ENCODE assay signal across 9 mouse cellular contexts in the genomic region with DNA sequence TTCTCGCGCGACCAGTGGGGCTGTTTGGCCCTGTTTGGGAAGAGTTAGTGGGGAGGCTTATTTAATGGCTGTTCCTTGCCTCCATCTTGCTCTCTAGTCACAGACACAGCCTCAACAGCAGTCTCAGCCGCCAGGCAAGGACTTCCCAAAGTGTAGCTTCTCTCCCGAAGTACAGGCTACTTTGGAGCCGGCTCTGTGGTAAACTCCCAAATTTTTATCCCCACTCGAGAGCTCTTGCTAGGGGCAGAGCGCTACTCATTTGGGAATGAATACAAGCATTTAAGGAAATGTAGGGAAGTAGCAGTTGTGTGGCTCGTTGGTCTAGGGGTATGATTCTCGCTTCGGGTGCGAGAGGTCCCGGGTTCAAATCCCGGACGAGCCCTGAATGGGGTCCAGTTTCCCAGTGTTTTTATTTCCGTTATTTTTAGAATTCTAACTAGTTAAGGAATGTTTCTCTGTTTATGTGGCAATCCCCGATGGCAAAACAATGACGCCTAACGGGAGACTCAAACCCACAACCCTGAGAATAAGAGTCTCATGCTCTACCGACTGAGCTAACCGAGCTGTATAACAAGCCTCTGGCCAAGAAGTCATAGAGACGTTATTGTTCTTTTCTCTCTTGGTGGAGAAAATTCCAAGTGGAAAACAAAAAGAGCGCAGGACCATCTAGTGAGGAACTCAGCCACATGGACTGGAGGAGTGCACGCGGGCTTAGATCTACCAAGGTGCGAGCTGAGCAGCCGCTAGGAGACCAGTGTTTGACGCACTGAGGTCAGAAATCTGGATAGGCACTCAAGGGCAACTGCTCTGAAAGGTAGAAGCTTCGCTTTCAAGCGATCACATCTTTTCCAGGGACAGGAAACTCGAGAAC. TPM values are rescaled to one million over a fixed set of nuclear protein-coding genes. Genes with fewer than 3 reads are reported as not detected.
DNase-seq lines count a peak whose midpoint lies in the region; ATAC-seq and TF ChIP-seq lines count a peak whose summit lies in the region.
"Had no signal": no experiment of that assay in that cellular context is flagged by ENCODE, and none has a peak within 500 bp of the region (broad histone marks: within the 10 kb centered on the region; RNA-seq: fewer than 3 reads in every experiment).

No protein-coding gene starts in this region.

- H3K4me3 ChIP-seq in lung, embryonic 14.5 days (ENCODE audit: low read depth, low read length), result peak overlapping the region; percentile 31
- H3K4me3 ChIP-seq in lung, postnatal 0 days (ENCODE audit: low read depth, low read length), result no peak overlapping the region
- H3K4me3 ChIP-seq in heart, embryonic 14.5 days (ENCODE audit: control insufficient read depth in 1 of 2, insufficient read depth in 1 of 2, low read depth in 1 of 2, low read length in 2 of 2), result peak overlapping the region in 1 of 2 experiments; percentile 19; a peak in 2 of 4 replicates

- ATAC-seq in lung, embryonic 14.5 days (ENCODE audit: insufficient read depth), result peak; percentile 68
- ATAC-seq in lung, postnatal 0 days, result no peak
- no peak for ATAC-seq in heart, embryonic 14.5 days (ENCODE audit: insufficient number of reproducible peaks, insufficient read depth, low FRiP score, low read depth)
- peak; percentile 21; the same call in 1 of the 2 replicates for ATAC-seq in megakaryocyte progenitor cell, adult 5-6 weeks (replicated peaks; ENCODE audit: poor library complexity)
- no peak for ATAC-seq in monocyte, adult 5-6 weeks (replicated peaks; ENCODE audit: insufficient number of reproducible peaks, low FRiP score, low TSS enrichment, poor library complexity, severe bottlenecking)

- WGBS in lung, embryonic 14.5 days, result 13% methylated on average over 31 of the region's 31 CpGs
- WGBS in lung, postnatal 0 days, result 22% methylated on average over 31 of the region's 31 CpGs
- WGBS in heart, embryonic 14.5 days, result 14% methylated on average over 31 of the region's 31 CpGs

- no peaks in the 10 kb centered on the region for H3K9me3 ChIP-seq in lung, embryonic 14.5 days (ENCODE audit: low read depth, low read length)
- no peaks in the 10 kb centered on the region for H3K9me3 ChIP-seq in lung, postnatal 0 days (ENCODE audit: low read length)
- no peaks in the 10 kb centered on the region for H3K9me3 ChIP-seq in heart, embryonic 14.5 days (ENCODE audit: control insufficient read depth, low read length)

- peak; percentile 75 for DNase-seq in lung, embryonic 14.5 days
- DNase-seq in lung, postnatal 0 days (ENCODE audit: low spot score), result no peak
- peak; percentile 83 for DNase-seq in embryo, embryonic 10.5 days (ENCODE audit: low spot score)
- no peak for DNase-seq in gastrocnemius, postnatal 36 days
- no peak for DNase-seq in adrenal gland, postnatal 36 days

- H3K9ac ChIP-seq in lung, embryonic 14.5 days, result no peak overlapping the region
- no peak overlapping the region for H3K9ac ChIP-seq in lung, postnatal 0 days (replicated peaks; ENCODE audit: low read depth)
- no peak overlapping the region for H3K9ac ChIP-seq in heart, embryonic 14.5 days (ENCODE audit: low read length)

- H3K36me3 ChIP-seq in lung, embryonic 14.5 days (ENCODE audit: insufficient read depth), result no peaks in the 10 kb centered on the region
- H3K36me3 ChIP-seq in lung, postnatal 0 days (ENCODE audit: insufficient read depth, low read length), result no peaks in the 10 kb centered on the region
- no peaks in the 10 kb centered on the region for H3K36me3 ChIP-seq in heart, embryonic 14.5 days (ENCODE audit: control insufficient read depth, insufficient read depth, low read length)

- intact Hi-C loops in gastrocnemius, postnatal 36 days (cut with DNase I), result loop anchor here (10.0 kb wide), 1 partner anchor 346 kb away; a partner anchor contains a TSS

- TF ChIP-seq EP300 in lung, postnatal 0 days (IDR thresholded peaks at IDR 0.05), result no peak

- no peak overlapping the region for H3K27ac ChIP-seq in lung, embryonic 14.5 days (ENCODE audit: low read depth)
- H3K27ac ChIP-seq in lung, postnatal 0 days (ENCODE audit: low read length), result no peak overlapping the region
- no peak overlapping the region for H3K27ac ChIP-seq in heart, embryonic 14.5 days (replicated peaks in 1 of 2; ENCODE audit: control insufficient read depth in 1 of 2, insufficient read depth in 1 of 2, low read depth in 2 of 2, low read length in 2 of 2)

- H3K4me2 ChIP-seq in lung, embryonic 14.5 days, result peak overlapping the region; percentile 50
- no peak overlapping the region for H3K4me2 ChIP-seq in lung, postnatal 0 days (replicated peaks; ENCODE audit: low read depth, low read length)
- peak overlapping the region; percentile 44 for H3K4me2 ChIP-seq in heart, embryonic 14.5 days (ENCODE audit: low read length)

- peaks cover 23% of the 10 kb centered on the region for H3K27me3 ChIP-seq in lung, embryonic 14.5 days (ENCODE audit: insufficient read depth, low read length)
- H3K27me3 ChIP-seq in lung, postnatal 0 days (replicated peaks; ENCODE audit: insufficient read depth, low read length), result peaks cover 20% of the 10 kb centered on the region; the same call in 1 of the 2 replicates
- peaks cover 31% of the 10 kb centered on the region; the same call in 1 of the 2 replicates for H3K27me3 ChIP-seq in heart, embryonic 14.5 days (ENCODE audit: control insufficient read depth, insufficient read depth, low read length)

- TF ChIP-seq CTCF in lung, embryonic 14.5 days (IDR thresholded peaks at IDR 0.05; ENCODE audit: low read depth), result no peak
- TF ChIP-seq CTCF in lung, postnatal 0 days (IDR thresholded peaks at IDR 0.05), result no peak

- peaks cover 7% of the 10 kb centered on the region; the same call in 1 of the 2 replicates for H3K4me1 ChIP-seq in lung, embryonic 14.5 days (ENCODE audit: insufficient read depth)
- H3K4me1 ChIP-seq in lung, postnatal 0 days (ENCODE audit: insufficient read depth, low read depth, low read length), result peaks cover 3% of the 10 kb centered on the region; the same call in 1 of the 2 replicates
- peaks cover 10 to 12% of the 10 kb centered on the region in 2 experiments for H3K4me1 ChIP-seq in heart, embryonic 14.5 days (ENCODE audit: control insufficient read depth in 2 of 2, insufficient read depth in 2 of 2, low read length in 2 of 2)

RNA-seq across cellular contexts. Expression of a gene that starts 23.2 kb away (rescaled TPM):
- 21.8 and 24.7 TPM in 2 replicates for polyA plus RNA-seq in lung, embryonic 14.5 days (2014; fragmentation: Nextera tagmentation; extraction: Ambion mirVana)
- 10.5 and 11.5 TPM in 2 replicates for polyA plus RNA-seq in lung, postnatal 0 days (2015; fragmentation: Nextera tagmentation; extraction: Ambion mirVana)
- 13.8 and 14.0 TPM in 2 replicates for polyA plus RNA-seq in heart, embryonic 14.5 days (2014; fragmentation: Nextera tagmentation; extraction: Ambion mirVana)
- total RNA-seq in megakaryocyte progenitor cell, adult 5-6 weeks (2015), result 3.6 and 5.3 TPM in 2 replicates
- total RNA-seq in megakaryocyte progenitor cell, adult 5-6 weeks (2017), result 6.5 and 9.2 TPM in 2 replicates
- 4.2 to 6.2 TPM (median 5.4 TPM) in 3 replicates for total RNA-seq in monocyte, adult 5-6 weeks (2017)
- 1 to 10 TPM; 1.8 TPM for total RNA-seq in gastrocnemius, postnatal 36 days (2021)
- 10 to 100 TPM; 10.3 to 12.1 TPM for total RNA-seq in adrenal gland, postnatal 36 days (2021)

RNA-seq across cellular contexts. Expression of a gene that starts 58.4 kb away (rescaled TPM):
- polyA plus RNA-seq in lung, embryonic 14.5 days (2014; fragmentation: Nextera tagmentation; extraction: Ambion mirVana), result 12.3 and 15.6 TPM in 2 replicates
- polyA plus RNA-seq in lung, postnatal 0 days (2015; fragmentation: Nextera tagmentation; extraction: Ambion mirVana), result 5.0 and 5.5 TPM in 2 replicates
- polyA plus RNA-seq in heart, embryonic 14.5 days (2014; fragmentation: Nextera tagmentation; extraction: Ambion mirVana), result 7.0 and 8.9 TPM in 2 replicates
- 0.37 TPM in 1 of 2 replicates, not detected in the other for total RNA-seq in megakaryocyte progenitor cell, adult 5-6 weeks (2015)
- 0.92 and 1.3 TPM in 2 replicates for total RNA-seq in megakaryocyte progenitor cell, adult 5-6 weeks (2017)
- not detected in 3 replicates for total RNA-seq in monocyte, adult 5-6 weeks (2017)
- total RNA-seq in gastrocnemius, postnatal 36 days (2021), result 1 to 10 TPM; 1.5 to 1.8 TPM
- 10 to 100 TPM in 1 of 2 experiments, 1 to 10 TPM in 1; 7.0 to 11.4 TPM for total RNA-seq in adrenal gland, postnatal 36 days (2021)

RNA-seq across cellular contexts. Expression of a gene that starts 59.8 kb away (rescaled TPM):
- polyA plus RNA-seq in lung, embryonic 14.5 days (2014; fragmentation: Nextera tagmentation; extraction: Ambion mirVana), result 0.53 and 0.74 TPM in 2 replicates
- not detected in 2 replicates for polyA plus RNA-seq in lung, postnatal 0 days (2015; fragmentation: Nextera tagmentation; extraction: Ambion mirVana)
- not detected in 2 replicates for polyA plus RNA-seq in heart, embryonic 14.5 days (2014; fragmentation: Nextera tagmentation; extraction: Ambion mirVana)
- not detected in 2 replicates for total RNA-seq in megakaryocyte progenitor cell, adult 5-6 weeks (2015)
- total RNA-seq in megakaryocyte progenitor cell, adult 5-6 weeks (2017), result not detected in 2 replicates
- total RNA-seq in monocyte, adult 5-6 weeks (2017), result not detected in 3 replicates
- not detected for total RNA-seq in gastrocnemius, postnatal 36 days (2021)
- total RNA-seq in adrenal gland, postnatal 36 days (2021), result not detected
- total RNA-seq: layer of hippocampus, adult 18-20 months had no signal

Comparison
In these comparisons a context has a peak if more than half of its experiments do, and no peak if none do; other contexts are left out.
1. ATAC-seq: peak in lung, embryonic 14.5 days (single experiment) and megakaryocyte progenitor cell, adult 5-6 weeks (single experiment); none in lung, postnatal 0 days (single experiment), heart, embryonic 14.5 days (single experiment) and monocyte, adult 5-6 weeks (single experiment).
2. DNase-seq: peak in lung, embryonic 14.5 days (single experiment) and embryo, embryonic 10.5 days (single experiment); none in lung, postnatal 0 days (single experiment), gastrocnemius, postnatal 36 days (0 of 2) and adrenal gland, postnatal 36 days (0 of 2).